ENCODE assay signal across 10 mouse cellular contexts in the genomic region with DNA sequence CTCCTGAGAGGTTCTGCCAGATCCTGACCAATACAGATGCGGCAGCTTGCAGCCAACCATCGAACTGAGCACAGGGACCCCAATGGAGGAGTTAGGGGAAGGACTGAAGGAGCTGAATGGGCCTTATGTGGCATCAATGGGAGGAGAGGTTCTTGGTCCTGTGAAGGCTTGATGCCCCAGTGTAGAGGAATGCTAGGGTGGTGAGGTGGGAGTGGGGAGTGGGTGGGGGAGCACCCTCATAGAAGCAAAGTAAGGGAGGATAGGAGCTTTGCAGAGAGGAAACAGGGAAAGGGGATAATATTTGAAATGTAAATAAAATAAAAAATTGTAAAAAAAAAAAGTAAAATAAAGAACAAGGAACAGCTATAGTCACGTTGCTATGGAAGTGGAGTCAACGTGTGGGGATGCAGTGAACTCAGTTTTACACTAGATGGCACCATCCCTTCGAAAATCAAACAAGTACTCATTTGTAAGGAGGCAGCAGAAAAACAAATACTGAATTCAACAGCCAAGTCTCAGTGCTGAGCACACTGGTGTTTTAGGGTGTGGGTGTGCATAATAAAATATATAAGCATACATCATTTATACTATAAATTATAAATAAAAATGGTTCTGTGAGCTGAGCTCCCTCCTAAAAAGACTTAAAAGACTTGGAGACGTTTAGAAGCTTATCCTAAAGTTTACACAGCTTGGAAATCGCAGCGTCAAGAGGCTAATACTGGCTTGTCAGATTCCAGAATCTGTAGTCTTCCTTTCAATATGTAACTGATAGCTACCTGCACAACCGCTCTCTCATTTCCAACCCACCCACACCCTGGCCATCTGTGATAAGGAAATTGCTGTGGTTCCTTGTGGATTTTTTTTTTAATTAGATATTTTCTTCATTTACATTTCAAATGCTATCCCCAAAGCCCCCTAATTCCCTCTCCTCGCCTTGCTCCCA. TPM values are rescaled to one million over a fixed set of nuclear protein-coding genes. Genes with fewer than 3 reads are reported as not detected.
DNase-seq lines count a peak whose midpoint lies in the region; ATAC-seq and TF ChIP-seq lines count a peak whose summit lies in the region.
"Had no signal": no experiment of that assay in that cellular context is flagged by ENCODE, and none has a peak within 500 bp of the region (broad histone marks: within the 10 kb centered on the region; RNA-seq: fewer than 3 reads in every experiment).

No protein-coding gene starts in this region.

- peak; percentile 46; the same call in 1 of the 2 replicates for TF ChIP-seq CTCF in cerebellum, adult 2 months (IDR thresholded peaks at IDR 0.05; ENCODE audit: borderline replicate concordance, insufficient read depth, low read depth, low read length)

- H3K36me3 ChIP-seq in limb, embryonic 13.5 days = no peaks in the 10 kb centered on the region
- H3K36me3 ChIP-seq: heart, embryonic 13.5 days; stomach, embryonic 15.5 days had no signal

- TF ChIP-seq POLR2A in cerebellum, adult 2 months (IDR thresholded peaks at IDR 0.05; ENCODE audit: borderline replicate concordance, insufficient read depth, low read length) = no peak

- no peak overlapping the region for H3K9ac ChIP-seq in limb, embryonic 13.5 days
- H3K9ac ChIP-seq: heart, embryonic 13.5 days; stomach, embryonic 15.5 days had no signal

- WGBS in cerebellum, adult 2 months = 53% methylated on average over 10 of the region's 10 CpGs
- 48% methylated on average over 10 of the region's 10 CpGs for WGBS in limb, embryonic 13.5 days

- H3K27me3 ChIP-seq in cerebellum, adult 2 months (ENCODE audit: control insufficient read depth, insufficient read depth, low read length) = no peaks in the 10 kb centered on the region
- peaks cover 3% of the 10 kb centered on the region; the same call in 1 of the 2 replicates for H3K27me3 ChIP-seq in limb, embryonic 13.5 days
- H3K27me3 ChIP-seq: heart, embryonic 13.5 days; stomach, embryonic 15.5 days had no signal

- H3K27ac ChIP-seq in cerebellum, adult 2 months (ENCODE audit: insufficient read depth, low read length) = no peak overlapping the region
- H3K27ac ChIP-seq in limb, embryonic 13.5 days = no peak overlapping the region
- H3K27ac ChIP-seq: heart, embryonic 13.5 days; stomach, embryonic 15.5 days had no signal

- H3K4me2 ChIP-seq in limb, embryonic 13.5 days (replicated peaks) = no peak overlapping the region
- H3K4me2 ChIP-seq: heart, embryonic 13.5 days; stomach, embryonic 15.5 days had no signal

- H3K4me1 ChIP-seq in cerebellum, adult 2 months (ENCODE audit: control insufficient read depth, insufficient read depth, low read length) = no peaks in the 10 kb centered on the region
- H3K4me1 ChIP-seq in limb, embryonic 13.5 days = no peaks in the 10 kb centered on the region
- H3K4me1 ChIP-seq: heart, embryonic 13.5 days; stomach, embryonic 15.5 days had no signal

- peak; percentile 3 for DNase-seq in 3134 (ENCODE audit: extremely low read depth, insufficient read length, low spot score)
- DNase-seq in CD4-positive, CD25-positive, alpha-beta regulatory T cell, adult 2 months (ENCODE audit: low read depth, low spot score) = peak; percentile 68
- peak; percentile 15 to 28 for DNase-seq in cerebellum, adult 2 months
- peak; percentile 26 to 85 for DNase-seq in frontal cortex, adult 2 months (ENCODE audit: extremely low spot score in 1 of 2, low spot score in 1 of 2)
- peak; percentile 72 for DNase-seq in kidney, adult 9 months
- peak; percentile 37 for DNase-seq in neural tube, embryonic 10.5 days (ENCODE audit: extremely low spot score, low spot score)
- no peak for DNase-seq in ovary, postnatal 10 days (ENCODE audit: low spot score)

- H3K4me3 ChIP-seq in cerebellum, adult 2 months (replicated peaks; ENCODE audit: insufficient read depth, low read depth, low read length) = no peak overlapping the region
- no peak overlapping the region for H3K4me3 ChIP-seq in limb, embryonic 13.5 days
- H3K4me3 ChIP-seq: heart, embryonic 13.5 days; stomach, embryonic 15.5 days had no signal

- H3K9me3 ChIP-seq in limb, embryonic 13.5 days = no peaks in the 10 kb centered on the region
- H3K9me3 ChIP-seq: heart, embryonic 13.5 days; stomach, embryonic 15.5 days had no signal

- peak; percentile 69; the same call in 1 of the 2 replicates for ATAC-seq in limb, embryonic 13.5 days (ENCODE audit: low FRiP score, low read depth)

RNA-seq across cellular contexts. Expression of gene Adgrg7, which starts 24.2 kb away (rescaled TPM):
- not detected in 2 replicates for polyA plus RNA-seq in cerebellum, adult 2 months (2012; rRNA removed)
- polyA plus RNA-seq in frontal cortex, adult 2 months (2012; rRNA removed) = not detected in 2 replicates
- not detected in 2 replicates for polyA plus RNA-seq in limb, embryonic 13.5 days (2015; fragmentation: Nextera tagmentation; extraction: Ambion mirVana)
- polyA plus RNA-seq: heart, embryonic 13.5 days had no signal

RNA-seq across cellular contexts. Expression of gene Tfg, which starts 54.2 kb away (rescaled TPM):
- 113 and 127 TPM in 2 replicates for polyA plus RNA-seq in cerebellum, adult 2 months (2012; rRNA removed)
- 68.5 and 82.5 TPM in 2 replicates for polyA plus RNA-seq in frontal cortex, adult 2 months (2012; rRNA removed)
- 145 and 158 TPM in 2 replicates for polyA plus RNA-seq in limb, embryonic 13.5 days (2015; fragmentation: Nextera tagmentation; extraction: Ambion mirVana)
